Mouse (Mus musculus): ENCODE results near the gene Rab23.

Rab23 gene

DNA sequence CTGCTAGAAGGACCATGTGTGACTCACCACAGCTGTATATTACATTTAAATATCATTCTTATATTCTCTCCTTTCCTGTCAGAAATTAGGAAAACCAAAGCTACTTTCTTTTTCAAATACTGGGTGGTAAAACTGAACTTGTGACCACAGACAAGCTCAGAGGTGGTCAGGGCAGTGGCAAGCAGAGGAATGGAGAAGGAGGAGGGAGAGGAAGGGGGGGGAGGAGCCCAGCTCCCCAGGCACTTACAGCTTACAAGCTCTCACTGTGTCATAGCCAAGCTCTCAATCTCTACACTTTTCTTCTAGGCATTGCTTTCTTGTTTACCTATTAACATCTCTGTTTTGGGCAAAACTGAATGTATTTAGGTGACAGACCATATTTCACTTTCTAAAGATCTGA, 49.1 kb downstream of the Rab23 start:
- no peak for DNase-seq

DNA sequence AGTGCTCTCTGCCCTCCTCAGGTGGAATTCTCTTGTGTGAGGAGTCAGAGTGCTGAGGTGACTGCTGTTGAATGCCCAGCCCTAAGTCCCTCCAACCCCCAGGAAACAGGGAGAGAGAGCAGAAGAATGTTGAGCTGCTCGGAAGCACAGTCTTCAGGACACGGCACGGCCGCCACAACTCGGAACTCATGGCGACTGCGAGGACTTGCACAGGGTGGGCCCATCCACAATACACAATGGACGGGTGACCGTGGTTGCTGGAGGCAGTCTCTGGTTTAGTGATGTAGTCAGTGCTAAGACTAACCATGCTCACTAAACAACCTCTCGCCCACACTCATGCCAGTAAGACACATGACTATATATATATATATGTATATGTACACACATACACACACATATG, 51.9 kb downstream of the Rab23 start:
- no peak for DNase-seq

DNA sequence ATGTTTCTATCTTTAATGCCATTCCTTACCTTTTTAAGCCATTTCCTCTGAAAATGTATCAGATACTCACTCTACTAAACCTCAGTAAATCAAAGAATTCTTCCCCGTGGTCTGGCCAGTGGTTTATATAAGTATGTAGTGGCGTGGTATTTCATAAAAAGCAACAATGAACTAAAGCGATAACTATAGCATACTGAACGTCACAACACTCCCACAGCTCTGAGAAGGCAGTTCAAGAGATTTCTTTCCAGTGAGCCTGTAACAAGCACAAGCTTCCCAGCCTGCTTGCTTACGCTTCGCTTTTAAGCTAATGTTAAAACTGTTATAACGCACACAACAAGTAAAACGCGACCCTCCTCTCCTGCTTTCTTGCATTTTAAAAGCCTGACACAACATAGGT, 52.4 kb downstream of the Rab23 start:
- DNase-seq, result no peak

- DNase-seq, result no peak
Measured at GRCm38 (mm10) chr1:33776175-33776611, 56.5 kb downstream of the Rab23 start.

DNA sequence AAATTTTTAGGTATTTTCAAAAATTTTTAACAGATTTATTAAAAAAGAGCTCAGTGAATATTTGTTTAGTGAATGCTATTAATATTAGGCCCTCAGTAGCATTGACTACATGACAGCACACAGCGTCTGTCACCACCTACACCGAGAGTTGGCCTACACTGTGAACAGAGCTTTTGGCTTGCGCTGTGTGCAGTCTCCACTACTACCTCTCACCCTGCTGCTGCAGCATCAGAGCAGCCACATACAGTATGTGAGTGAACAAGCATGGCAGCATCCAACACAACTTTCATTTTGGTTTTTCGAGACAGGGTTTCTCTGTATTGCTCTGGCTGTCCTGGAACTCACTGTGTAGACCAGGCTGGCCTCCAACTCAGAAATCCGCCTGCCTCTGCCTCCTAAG, 64.9 kb downstream of the Rab23 start:
- DNase-seq, result no peak

DNA sequence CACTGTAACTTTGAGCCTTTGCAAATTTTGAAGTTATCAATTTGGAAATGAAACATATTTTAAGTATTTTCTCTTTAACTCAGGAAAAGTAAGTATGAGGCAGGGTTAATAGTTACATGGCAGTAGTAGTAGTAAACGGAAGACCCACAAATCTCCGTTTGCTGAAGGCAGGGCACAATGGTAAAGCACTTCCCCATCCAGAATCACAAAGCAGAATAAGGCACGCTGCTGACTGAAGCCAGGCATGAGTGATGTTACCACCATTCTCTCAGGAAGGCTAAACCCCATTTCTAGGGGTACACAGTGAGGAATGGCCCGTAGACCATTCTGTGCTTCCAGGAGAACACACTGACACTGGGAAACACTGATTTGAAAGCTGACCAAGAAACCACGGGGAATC, 68.4 kb downstream of the Rab23 start:
- no peak for DNase-seq

GRCm38 (mm10) chr1:33788493-33788892, 68.8 kb downstream of the Rab23 start:
- DNase-seq, result no peak

All from embryo, embryonic 11 days (tissue).